Mouse (Mus musculus): ENCODE measurements around the gene Ttll5.

Gene Ttll5

GRCm38 (mm10) chr12:85968409-85968808 lies 143.9 kb downstream of the Ttll5 start:
- no peak for DNase-seq (ENCODE audit: low spot score)

DNA sequence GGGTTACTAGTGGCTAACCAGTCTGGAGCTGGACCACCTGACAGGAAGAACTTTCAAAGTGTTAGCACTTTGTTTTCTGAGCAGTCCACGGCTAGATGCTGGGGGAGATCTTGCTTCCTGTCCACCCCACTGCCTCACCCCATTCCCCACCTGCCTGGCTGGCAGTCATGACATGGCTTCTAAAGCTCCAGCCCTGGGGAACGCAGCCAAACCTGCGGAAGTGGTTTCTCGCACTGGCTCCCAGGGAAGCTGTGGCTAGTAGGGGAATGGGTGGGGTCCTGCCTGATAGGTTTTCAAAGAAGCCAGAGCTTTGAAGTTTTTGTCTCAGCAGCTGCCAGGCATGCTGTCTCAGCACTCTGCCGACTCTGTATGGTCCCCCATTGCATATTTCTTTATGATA lies 145.1 kb downstream of the Ttll5 start:
- DNase-seq (ENCODE audit: low spot score): no peak

DNA sequence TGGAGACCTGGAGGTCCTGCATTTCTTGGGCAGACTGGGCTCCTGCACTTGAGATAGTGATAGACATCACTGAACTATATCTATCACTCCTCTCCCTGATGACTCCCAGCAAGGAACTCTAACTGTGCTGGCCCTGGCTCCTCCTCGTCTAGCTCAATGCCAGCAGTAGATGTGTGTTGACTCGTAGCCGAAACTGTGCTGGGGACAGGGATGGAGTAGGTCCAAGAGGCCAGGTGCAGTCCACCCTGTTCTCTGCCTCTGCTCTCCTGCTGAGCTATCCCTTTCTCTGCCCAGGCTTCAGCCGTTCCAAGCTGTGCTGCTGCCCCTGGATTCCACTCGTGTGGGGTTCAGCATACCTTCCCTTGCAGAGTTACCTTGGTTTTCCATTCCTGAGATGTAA lies 145.7 kb downstream of the Ttll5 start:
- DNase-seq (ENCODE audit: low spot score): no peak

- no peak for DNase-seq (ENCODE audit: low spot score)
Measured at GRCm38 (mm10) chr12:85970803-85971202, 146.3 kb downstream of the Ttll5 start.

DNA sequence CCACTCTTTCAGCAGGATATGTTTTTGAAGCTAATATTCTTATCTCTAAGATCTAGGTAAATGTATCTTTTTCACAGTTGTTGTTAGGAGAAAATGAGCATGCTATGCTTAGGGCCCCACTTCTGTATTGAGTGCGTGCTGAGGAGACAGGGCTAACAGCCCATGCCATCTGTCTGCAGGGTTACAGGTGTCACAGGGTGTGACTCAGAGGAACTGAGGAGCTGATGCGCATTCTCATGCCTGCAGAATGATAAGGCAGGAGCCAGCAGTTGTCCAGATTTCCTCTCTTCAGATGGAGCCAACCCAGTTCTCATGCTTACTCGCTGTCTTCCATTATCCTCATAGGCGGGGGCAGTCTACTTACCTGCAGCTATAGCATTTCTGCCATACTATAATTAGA lies 147.2 kb downstream of the Ttll5 start:
- no peak for DNase-seq (ENCODE audit: low spot score)

- no peak for DNase-seq (ENCODE audit: low spot score)
Measured at GRCm38 (mm10) chr12:85973526-85973925, 149.1 kb downstream of the Ttll5 start.

GRCm38 (mm10) chr12:85974030-85974429 lies 149.6 kb downstream of the Ttll5 start:
- no peak for DNase-seq (ENCODE audit: low spot score)

DNA sequence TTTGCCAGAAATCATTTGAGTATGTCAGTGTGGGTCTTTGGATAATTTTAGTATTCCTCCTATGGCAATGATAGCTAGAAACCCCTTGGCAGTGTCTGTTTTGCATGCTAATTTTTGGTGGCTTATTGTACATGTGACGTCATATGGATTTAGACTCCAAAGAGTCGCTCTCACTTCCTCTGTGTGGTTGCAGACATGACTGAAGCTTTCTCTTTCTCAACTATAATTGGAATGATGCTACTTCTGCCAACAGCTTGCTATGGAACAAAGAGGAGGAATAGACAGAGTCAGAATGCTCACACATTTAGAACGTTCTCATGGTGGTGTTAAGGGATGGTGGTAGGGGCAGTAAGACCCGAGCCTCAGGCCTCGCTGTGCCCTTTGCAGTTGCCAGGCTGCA lies 155.5 kb downstream of the Ttll5 start:
- no peak for DNase-seq (ENCODE audit: low spot score)

GRCm38 (mm10) chr12:85985524-85985923 lies 161.1 kb downstream of the Ttll5 start:
- DNase-seq (ENCODE audit: low spot score): no peak

DNA sequence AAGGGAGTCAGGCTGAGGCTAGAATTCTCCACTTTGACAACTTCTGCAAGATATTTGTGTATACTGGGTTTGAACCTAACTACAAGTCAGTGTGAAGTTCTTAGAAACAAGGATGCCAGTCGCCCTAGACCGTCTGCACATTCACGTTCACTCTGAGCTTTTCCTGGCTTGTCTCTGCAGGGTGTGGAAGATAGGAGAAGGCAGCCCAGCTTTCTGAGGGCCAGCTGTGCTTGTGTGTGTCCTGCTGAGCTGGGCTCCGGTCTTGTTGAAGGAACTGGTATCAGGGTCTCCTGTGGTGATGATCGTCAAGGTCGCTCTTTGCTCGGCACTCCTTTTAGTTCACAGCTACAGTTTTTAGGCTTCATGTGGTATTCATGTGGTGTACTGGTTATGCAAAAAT lies 161.6 kb downstream of the Ttll5 start:
- no peak for DNase-seq (ENCODE audit: low spot score)

DNA sequence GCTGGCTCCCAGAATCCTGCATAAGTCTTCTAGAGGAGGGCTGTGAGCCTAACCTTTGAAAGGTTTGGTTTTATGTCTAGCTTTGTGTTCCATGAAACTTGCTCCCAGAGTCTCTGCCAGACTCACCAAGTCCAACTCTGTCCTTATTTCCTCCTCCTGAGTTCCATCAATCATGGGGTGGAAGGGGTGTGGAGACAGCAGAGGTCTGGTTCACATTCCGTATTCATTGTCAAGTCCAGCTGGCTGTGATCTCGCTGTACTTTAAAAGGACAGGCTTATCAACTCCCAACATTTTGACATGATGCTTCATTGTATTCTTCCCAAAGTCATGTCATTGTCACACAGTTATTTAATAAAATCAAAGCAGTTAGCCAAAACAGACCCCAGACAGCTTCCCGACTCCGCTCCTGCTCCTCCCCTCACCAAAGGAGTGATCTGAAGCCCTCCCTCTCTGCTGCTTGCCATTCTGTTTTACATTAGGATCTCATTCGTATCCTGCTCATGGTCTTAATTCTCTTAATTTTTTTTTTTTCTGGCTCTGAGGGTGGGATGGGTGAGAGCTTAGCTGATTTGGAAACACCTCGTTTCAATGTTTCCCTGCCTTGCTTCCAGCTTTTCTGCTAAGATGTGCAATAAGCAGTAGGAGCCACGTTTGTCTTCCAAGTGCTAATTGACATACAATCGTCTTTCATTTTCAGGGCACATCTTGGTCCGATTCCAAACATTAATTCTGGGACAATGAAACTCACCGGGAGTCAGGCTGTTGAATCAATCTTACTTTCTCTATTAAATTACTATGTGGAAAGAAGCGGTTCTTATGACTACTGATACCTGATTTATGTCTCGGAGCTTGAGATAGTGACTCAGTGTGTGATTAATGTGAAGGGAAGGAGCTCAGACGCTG lies 162.3 kb downstream of the Ttll5 start:
- peak; percentile 38 for DNase-seq (ENCODE audit: low spot score)

DNA sequence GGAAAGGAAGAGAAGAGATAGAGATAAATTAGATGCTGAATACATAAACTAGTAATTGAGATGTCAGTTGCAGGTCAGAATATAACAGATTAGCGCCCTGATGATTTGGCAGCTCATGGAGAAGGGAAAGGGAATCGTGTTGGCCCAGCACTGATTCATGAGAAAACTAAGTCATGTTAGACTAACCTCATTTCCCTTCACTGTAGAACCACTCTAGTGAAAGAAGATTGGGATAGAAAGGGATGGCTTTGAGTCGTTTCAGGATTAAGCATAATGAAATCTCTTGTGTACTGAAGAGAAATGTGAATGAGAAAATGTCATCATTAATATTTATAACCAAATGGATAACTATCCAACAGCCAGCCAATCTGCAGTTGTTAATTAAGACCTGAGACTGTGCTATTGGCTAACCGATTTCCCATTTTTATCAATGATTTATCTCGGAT lies 163.0 kb downstream of the Ttll5 start:
- DNase-seq (ENCODE audit: low spot score): no peak

- no peak for DNase-seq (ENCODE audit: low spot score)
Measured at GRCm38 (mm10) chr12:85988121-85988520, 163.7 kb downstream of the Ttll5 start.

DNA sequence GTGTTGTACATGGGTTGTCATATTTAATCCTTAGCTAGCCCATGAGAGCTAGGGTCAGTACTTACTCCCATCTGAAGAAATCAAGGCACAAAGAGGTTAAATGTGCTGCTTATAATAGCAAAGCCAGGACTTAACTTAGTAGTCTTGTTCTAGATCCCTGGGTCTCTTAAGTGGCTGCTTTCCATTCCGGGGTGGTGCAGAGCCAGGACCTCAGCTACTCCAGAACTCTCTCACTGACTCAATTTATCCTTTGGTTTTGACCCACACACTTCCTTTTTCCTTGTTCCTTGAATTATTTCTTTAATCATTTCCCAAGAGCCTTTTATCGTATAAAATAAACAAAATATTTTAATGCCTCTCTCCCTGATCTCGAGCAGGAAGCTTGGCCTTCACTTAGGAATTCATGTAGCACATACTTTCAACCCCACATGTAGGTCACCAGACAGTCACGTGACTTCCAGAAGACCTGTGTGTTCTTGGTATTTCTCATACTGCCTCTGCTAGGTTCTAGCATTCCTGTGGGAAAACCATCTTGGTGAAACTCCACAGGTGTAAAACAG lies 164.4 kb downstream of the Ttll5 start:
- DNase-seq (ENCODE audit: low spot score): no peak

- DNase-seq (ENCODE audit: low spot score): no peak
Measured at GRCm38 (mm10) chr12:85992013-85992837, 167.8 kb downstream of the Ttll5 start.

GRCm38 (mm10) chr12:85992838-85993234 lies 168.4 kb downstream of the Ttll5 start:
- no peak for DNase-seq (ENCODE audit: low spot score)

GRCm38 (mm10) chr12:85993790-85994360 lies 169.4 kb downstream of the Ttll5 start:
- no peak for DNase-seq (ENCODE audit: low spot score)

DNA sequence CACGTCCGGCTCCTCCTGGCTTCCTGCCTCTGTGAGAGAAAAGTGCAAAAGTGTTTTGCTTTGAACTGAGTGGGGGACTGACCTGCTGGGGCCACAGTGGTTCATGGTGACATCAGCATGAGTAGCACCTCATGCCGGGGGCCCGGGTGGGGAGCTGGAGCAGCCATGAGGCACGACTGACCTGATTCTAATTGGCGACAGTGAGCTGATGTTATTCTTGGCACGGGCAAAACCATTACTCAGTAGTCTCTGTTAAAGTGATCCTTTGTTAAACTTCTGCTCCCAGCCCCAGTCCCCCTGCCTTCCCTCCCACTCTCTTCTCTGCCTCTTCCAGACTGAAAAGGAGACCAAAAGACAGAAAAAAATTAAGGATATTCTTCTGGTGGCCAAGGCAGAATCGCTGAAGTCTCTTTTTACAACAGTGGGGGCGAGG lies 176.2 kb downstream of the Ttll5 start:
- DNase-seq (ENCODE audit: low spot score): peak; percentile 18

- no peak for DNase-seq (ENCODE audit: low spot score)
Measured at GRCm38 (mm10) chr12:86001120-86001655, 176.7 kb downstream of the Ttll5 start.

DNA sequence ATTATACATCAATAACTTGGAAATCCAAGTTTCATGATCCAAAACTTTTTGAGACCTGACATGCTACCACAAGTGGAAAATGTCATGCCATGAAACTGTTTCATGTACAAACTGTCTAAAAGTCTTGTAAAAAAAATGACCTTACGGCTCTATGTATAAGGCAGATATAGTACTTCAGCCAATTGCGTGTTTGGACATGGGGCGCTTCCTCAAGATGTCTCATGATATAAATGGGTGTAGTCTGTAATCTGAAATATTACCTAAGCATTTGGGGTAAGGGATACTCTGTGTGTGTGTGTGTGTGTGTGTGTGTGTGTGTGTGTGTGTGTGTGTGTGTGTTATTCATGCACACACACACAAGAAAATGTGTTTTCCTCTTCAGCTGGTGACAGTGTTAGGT lies 180.2 kb downstream of the Ttll5 start:
- no peak for DNase-seq (ENCODE audit: low spot score)

DNA sequence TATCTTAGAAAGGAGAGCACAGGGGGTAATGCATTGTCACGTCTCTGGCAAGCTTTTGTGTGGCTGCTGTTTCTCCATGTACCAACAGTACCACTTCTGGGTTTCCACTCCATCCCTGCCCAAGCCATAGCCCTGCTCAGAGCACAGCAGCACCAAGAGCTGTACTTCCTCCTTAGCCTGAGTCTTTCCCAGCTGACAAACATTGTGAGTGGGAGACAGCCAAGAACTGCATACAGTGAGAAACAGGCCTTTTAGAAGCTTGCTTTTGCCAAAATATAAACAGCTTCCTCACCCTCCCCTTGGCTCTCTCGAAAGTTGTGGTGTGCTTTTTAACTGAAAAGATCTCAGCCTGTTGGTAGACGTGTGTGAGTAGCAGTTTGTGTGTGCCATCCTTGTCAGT lies 182.9 kb downstream of the Ttll5 start:
- no peak for DNase-seq (ENCODE audit: low spot score)

- no peak for DNase-seq (ENCODE audit: low spot score)
Measured at GRCm38 (mm10) chr12:86010656-86011055, 186.2 kb downstream of the Ttll5 start.
